Mouse (Mus musculus) embryonic facial prominence, embryonic 11.5 days (tissue): ENCODE results near the gene Zfp87. TPM values are rescaled to one million over a fixed set of nuclear protein-coding genes. Genes with fewer than 3 reads are reported as not detected.
A peak's percentile ranks its signal among the peaks of the same experiment; 100 is the strongest.

Experiments used
- ATAC-seq: fragments of 200-750 bp; cut with Nextera tagmentation; replicated peaks from 2 replicates; pipeline ENCODE4 v1.8.0; 2017; ENCODE audit warnings: low read depth; ENCODE audit not compliant: insufficient number of reproducible peaks, low FRiP score, low TSS enrichment
- DNase-seq: peaks from one replicate; pipeline ENCODE4 v3.0.0-alpha.2; 2015; ENCODE audit warnings: low spot score
- H3K27ac ChIP-seq: fragments of 300-500 bp; sonication (generic); replicated peaks from 2 replicates; pipeline ENCODE4 v1.5.1; 2014; ENCODE audit warnings: mild to moderate bottlenecking, low read depth, low read length, control low read depth
- H3K27me3 ChIP-seq: fragments of 300-500 bp; sonication (generic); 2 replicates; pipeline ENCODE4 v1.6.1; 2014; ENCODE audit warnings: mild to moderate bottlenecking, low read length, moderate library complexity, mixed read lengths; ENCODE audit not compliant: control insufficient read depth, insufficient read depth
- H3K36me3 ChIP-seq: fragments of 300-500 bp; sonication (generic); replicated peaks from 2 replicates; pipeline ENCODE4 v1.6.1; 2014; ENCODE audit warnings: low read depth, mild to moderate bottlenecking, low read length, moderate library complexity, mixed read lengths; ENCODE audit not compliant: control insufficient read depth, insufficient read depth
- H3K4me1 ChIP-seq: fragments of 300-500 bp; sonication (generic); 2 replicates; pipeline ENCODE4 v1.6.1; 2014; ENCODE audit warnings: low read length, mixed read lengths; ENCODE audit not compliant: control insufficient read depth, insufficient read depth
- H3K4me2 ChIP-seq: fragments of 300-500 bp; sonication (generic); 2 replicates; pipeline ENCODE4 v1.6.1; 2014; ENCODE audit warnings: low read depth, mild to moderate bottlenecking, control low read depth, low read length, moderate library complexity
- H3K4me3 ChIP-seq: fragments of 300-500 bp; sonication (generic); 2 replicates; pipeline ENCODE4 v1.5.1; 2014; ENCODE audit warnings: low read depth, low read length, control low read depth
- H3K9ac ChIP-seq: fragments of 300-500 bp; sonication (generic); replicated peaks from 2 replicates; pipeline ENCODE4 v1.6.1; 2014; ENCODE audit warnings: mild to moderate bottlenecking, control low read depth, low read length
- H3K9me3 ChIP-seq: fragments of 300-500 bp; sonication (generic); replicated peaks from 2 replicates; pipeline ENCODE4 v1.6.1; 2016; ENCODE audit warnings: mild to moderate bottlenecking, low read length, inconsistent platforms, mixed read lengths; ENCODE audit not compliant: control insufficient read depth
- WGBS: fragments of 180-500 bp; shearing (Covaris S2); extraction: QIAGEN DNeasy Blood & Tissue Kit; methylation state at CpG from one replicate; pipeline ENCODE4 v1.1.7; 2014; 5-methylcytosine and 5-hydroxymethylcytosine counted together
- polyA plus RNA-seq: library from polyadenylated mRNA; unstranded; fragments of >200 nt; fragmentation: Nextera tagmentation; extraction: Ambion mirVana; gene quantifications from 2 replicates; pipeline ENCODE4 v1.2.1, GENCODE M21; 2014

Gene Zfp87
- polyA plus RNA-seq: 30.8 and 31.5 TPM in 2 replicates

DNA sequence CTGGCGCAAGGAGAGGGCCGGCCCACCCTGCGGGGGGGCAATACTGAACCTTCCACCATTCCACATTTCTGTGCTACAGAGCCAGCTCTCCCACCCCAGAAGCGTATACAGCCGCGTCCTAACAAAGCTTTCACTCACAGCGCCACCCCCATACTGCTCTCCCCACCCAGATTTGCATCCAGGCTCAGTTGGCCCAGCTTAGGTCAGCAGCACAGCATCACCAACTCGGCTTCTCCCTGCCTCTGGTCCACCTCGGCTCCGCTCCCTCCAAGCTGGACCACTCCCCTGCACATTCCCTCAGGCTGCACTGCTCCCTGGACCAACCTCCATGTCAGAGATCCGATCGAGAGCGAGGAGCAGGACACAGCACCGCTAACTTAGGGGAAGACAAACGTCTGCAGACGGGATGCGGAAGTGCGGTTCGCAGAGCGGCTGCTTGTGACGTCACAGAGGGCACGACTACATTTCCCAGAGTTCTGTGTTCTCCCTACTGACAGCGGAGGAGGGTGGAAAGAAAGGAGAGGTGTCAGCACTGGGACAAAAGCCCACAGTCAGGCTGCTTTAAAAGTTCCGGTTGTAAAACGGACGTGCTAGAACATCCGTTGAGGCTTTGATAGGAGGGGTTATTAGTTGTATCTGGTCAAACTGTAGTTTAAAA is at the start of gene Zfp87, which contains the start of gene Gm26965:
Gene Zfp87, minus strand, starts transcription at position 425 of the 658 bp plus-strand sequence.
Gene Gm26965, minus strand, starts transcription at position 399 of the 658 bp plus-strand sequence.
- Histone ChIP-seq H3K9ac (peak within 1 kb of the TSS; percentile 84), H3K9me3 (no peaks in the 10 kb centered on the region), H3K27ac (0 out of 2 replicates have a peak within 1 kb of the TSS, but pooled peaks have one; percentile 41), H3K36me3 (no peaks in the 10 kb centered on the region), H3K27me3 (no peaks in the 10 kb centered on the region), H3K4me2 (peak within 1 kb of the TSS; percentile 60), H3K4me1 (no peaks in the 10 kb centered on the region), H3K4me3 (peak within 1 kb of the TSS; percentile 77)
- peak; percentile 99 for ATAC-seq
- under 1% methylated on average over 27 of the region's 27 CpGs for WGBS
- peak; percentile 96 for DNase-seq

DNA sequence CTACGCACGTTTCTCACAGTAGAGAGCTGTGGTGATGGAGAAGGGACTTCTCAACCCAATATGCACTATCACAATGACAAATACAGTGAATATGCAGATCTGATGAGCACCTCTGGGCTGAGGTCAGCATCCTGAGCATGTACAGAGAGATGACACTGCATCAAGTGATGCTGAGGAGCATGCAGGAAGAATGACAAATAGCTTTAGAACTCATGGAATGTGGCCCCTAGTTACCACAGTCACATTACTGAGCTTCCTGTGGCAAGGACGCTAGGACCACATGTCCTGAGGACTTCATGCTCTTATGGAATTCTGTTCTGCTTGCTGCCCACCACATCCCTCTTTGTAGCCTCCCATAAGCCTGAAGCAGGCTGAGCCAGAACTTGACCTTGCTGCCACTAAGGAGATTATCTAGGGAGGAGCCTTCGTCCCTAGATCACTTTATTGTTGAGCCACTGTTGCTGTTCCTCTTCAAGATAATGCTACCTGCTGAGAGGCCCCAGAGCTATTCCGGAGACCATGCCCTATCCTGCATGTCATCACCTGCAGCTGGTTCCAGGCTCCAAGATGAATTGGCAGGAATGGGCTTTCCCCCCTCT is 46.7 kb upstream of the Zfp87 start:
- Histone ChIP-seq H3K27ac (no peak overlapping the region), H3K9ac (no peak overlapping the region), H3K36me3 (no peaks in the 10 kb centered on the region), H3K4me1 (no peaks in the 10 kb centered on the region), H3K4me3 (no peak overlapping the region), H3K4me2 (no peak overlapping the region), H3K27me3 (no peaks in the 10 kb centered on the region), H3K9me3 (no peaks in the 10 kb centered on the region)
- ATAC-seq (no peak), DNase-seq (no peak)
- WGBS: 74% methylated on average over 5 of the region's 5 CpGs

DNA sequence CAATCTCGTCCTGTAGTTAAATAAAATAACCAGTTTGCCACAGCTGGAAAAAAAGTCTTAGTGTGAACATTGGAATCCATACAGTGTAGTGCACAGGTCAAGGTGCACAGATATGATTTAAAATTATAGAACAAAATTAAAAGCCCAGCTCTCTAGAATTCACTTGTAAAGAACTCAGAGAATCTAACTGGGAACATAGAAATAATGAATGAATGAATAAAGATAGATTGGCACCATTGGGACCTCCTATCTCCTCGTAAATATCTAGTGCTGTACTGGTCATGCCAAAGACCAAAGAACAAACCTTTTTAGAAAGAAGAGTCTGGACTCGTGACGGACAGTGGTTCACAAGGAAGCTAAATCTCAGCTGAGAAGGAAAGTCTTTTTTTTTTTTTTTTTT is 27.8 kb upstream of the Zfp87 start, which contains the start of gene Zfp748:
Gene Zfp748, minus strand, starts transcription at position 101 of the 400 bp plus-strand sequence.
- H3K4me2 ChIP-seq: peak within 1 kb of the TSS; percentile 62
- no peaks in the 10 kb centered on the region for H3K27me3 ChIP-seq
- no peaks in the 10 kb centered on the region for H3K36me3 ChIP-seq
- H3K9ac ChIP-seq: peak within 1 kb of the TSS; percentile 90
- H3K4me3 ChIP-seq: peak within 1 kb of the TSS; percentile 80
- no peak for ATAC-seq
- no peak for DNase-seq
- H3K4me1 ChIP-seq: peaks cover 2% of the 10 kb centered on the region; the same call in 1 of the 2 replicates
- H3K27ac ChIP-seq: peak within 1 kb of the TSS; percentile 70
- no peaks in the 10 kb centered on the region for H3K9me3 ChIP-seq
- WGBS: 82% methylated on average over 4 of the region's 4 CpGs

- H3K4me2 ChIP-seq: peak overlapping the region; percentile 62
- H3K9ac ChIP-seq: peak overlapping the region; percentile 90
- no peaks in the 10 kb centered on the region for H3K9me3 ChIP-seq
- no peaks in the 10 kb centered on the region for H3K36me3 ChIP-seq
- peak; percentile 94 for DNase-seq
- peaks cover 2% of the 10 kb centered on the region; the same call in 1 of the 2 replicates for H3K4me1 ChIP-seq
- peak overlapping the region; percentile 80 for H3K4me3 ChIP-seq
- peak; percentile 97 for ATAC-seq
- no peaks in the 10 kb centered on the region for H3K27me3 ChIP-seq
- 1% methylated on average over 44 of the region's 44 CpGs for WGBS
- peak overlapping the region; percentile 70 for H3K27ac ChIP-seq
Measured at GRCm38 (mm10) chr13:67552505-67553346, 26.7 kb upstream of the Zfp87 start.

DNA sequence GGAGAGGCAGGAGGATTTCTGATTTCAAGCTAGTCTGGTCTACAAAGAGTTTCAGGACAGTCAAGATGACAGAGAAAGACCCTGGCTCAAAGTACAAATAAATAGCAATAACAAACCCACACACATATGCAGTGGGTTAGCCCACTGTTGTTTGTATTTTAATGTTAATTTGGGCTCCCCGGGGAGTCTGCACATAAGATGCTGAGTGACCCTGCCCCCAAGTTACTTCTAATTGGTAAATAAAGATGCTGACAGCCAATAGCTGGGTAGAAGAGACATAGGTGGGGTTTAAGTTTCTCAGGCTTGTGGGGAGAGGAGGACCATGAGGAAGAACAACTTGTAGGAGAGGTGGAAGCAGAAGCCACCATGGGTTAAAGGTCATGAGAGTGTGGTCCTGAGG is 20.0 kb upstream of the Zfp87 start:
- ATAC-seq: no peak
- no peak overlapping the region for H3K4me3 ChIP-seq
- H3K36me3 ChIP-seq: peaks cover 10% of the 10 kb centered on the region
- H3K4me2 ChIP-seq: no peak overlapping the region
- no peaks in the 10 kb centered on the region for H3K27me3 ChIP-seq
- H3K9ac ChIP-seq: no peak overlapping the region
- no peak for DNase-seq
- H3K4me1 ChIP-seq: no peaks in the 10 kb centered on the region
- 84% methylated on average over 1 of the region's 1 CpGs for WGBS
- no peaks in the 10 kb centered on the region for H3K9me3 ChIP-seq
- H3K27ac ChIP-seq: no peak overlapping the region

- no peaks in the 10 kb centered on the region for H3K9me3 ChIP-seq
- H3K36me3 ChIP-seq: no peaks in the 10 kb centered on the region
- 81% methylated on average over 3 of the region's 3 CpGs for WGBS
- H3K4me3 ChIP-seq: no peak overlapping the region
- no peak overlapping the region for H3K27ac ChIP-seq
- H3K4me1 ChIP-seq: no peaks in the 10 kb centered on the region
- no peak overlapping the region for H3K4me2 ChIP-seq
- DNase-seq (no peak), ATAC-seq (no peak)
- H3K27me3 ChIP-seq: no peaks in the 10 kb centered on the region
- no peak overlapping the region for H3K9ac ChIP-seq
Measured at GRCm38 (mm10) chr13:67527049-67527730, 1.2 kb upstream of the Zfp87 start.

DNA sequence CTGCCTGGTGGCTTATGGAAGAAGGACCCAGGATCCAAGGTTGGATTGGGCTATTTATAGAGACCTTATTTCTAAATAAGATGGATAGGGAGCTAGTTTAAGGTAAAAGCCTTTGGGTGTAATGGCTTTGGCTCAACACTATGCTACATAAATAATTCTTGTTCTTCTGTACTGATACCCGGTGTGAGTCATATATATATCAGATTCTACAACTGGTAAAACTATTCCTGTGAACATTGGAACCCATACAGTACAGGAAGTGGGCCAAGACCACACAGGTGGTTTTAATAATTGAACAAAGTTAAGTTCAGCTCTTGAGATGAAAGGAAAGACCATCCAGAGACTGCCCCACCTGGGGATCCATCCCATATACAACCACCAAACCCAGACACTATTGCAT is 25.1 kb downstream of the Zfp87 start:
- H3K27ac ChIP-seq: no peak overlapping the region
- DNase-seq (no peak), ATAC-seq (no peak)
- H3K36me3 ChIP-seq: no peaks in the 10 kb centered on the region
- H3K4me2 ChIP-seq: no peak overlapping the region
- no peaks in the 10 kb centered on the region for H3K9me3 ChIP-seq
- H3K4me1 ChIP-seq: no peaks in the 10 kb centered on the region
- no peak overlapping the region for H3K9ac ChIP-seq
- H3K4me3 ChIP-seq: no peak overlapping the region
- 90% methylated on average over 1 of the region's 1 CpGs for WGBS
- H3K27me3 ChIP-seq: no peaks in the 10 kb centered on the region
